Mouse (Mus musculus) thymus, adult 2 months (tissue): ENCODE results near the gene Gm10309.

Experiments used
- CTCF ChIP-seq: fragments of 200-500 bp; IDR thresholded peaks from 2 replicates; pipeline ENCODE4 v1.5.1; 2012; ENCODE audit warnings: mild to moderate bottlenecking, control low read depth, low read length, moderate library complexity, borderline replicate concordance; ENCODE audit not compliant: control insufficient read depth, poor library complexity, insufficient read depth; ENCODE audit errors: extremely low read depth
- POLR2A ChIP-seq: fragments of 200-500 bp; IDR thresholded peaks from 2 replicates; pipeline ENCODE4 v1.6.1; 2012; ENCODE audit warnings: mild to moderate bottlenecking, low read length, control low read depth, moderate library complexity; ENCODE audit not compliant: control insufficient read depth, poor library complexity, insufficient read depth; ENCODE audit errors: extremely low read depth

DNA sequence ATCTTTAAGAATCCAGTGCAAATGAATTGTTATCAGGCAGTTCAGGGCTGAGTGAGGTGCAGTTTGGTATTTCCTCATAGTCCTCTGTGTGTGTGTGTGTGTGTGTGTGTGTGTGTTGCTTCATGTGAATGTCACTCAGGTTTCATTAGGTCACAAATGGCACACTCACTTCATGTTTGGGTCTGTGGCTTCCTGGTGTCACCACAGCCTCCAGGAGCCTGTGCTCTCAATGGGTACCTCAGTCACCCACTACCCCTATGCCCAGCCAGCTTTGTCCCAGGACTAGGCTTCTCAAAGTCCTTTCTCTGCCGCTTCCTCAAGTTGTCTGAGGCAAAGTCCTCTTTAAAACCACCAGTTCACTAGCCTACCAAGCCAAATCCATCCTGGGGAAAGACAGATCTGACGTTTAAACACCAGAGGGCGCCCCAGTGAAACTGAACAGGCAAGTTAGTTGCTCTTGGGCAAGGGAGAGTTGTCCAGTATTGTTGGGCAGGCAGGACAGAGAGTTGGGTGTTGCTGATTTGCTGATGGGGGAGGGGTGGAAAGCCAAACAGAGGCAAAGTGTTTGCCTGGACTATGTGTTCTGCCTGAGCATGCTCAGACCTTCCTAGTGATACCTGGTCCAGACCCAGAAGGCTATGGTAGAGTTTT is 20.8 kb downstream of the Gm10309 start:
- TF ChIP-seq CTCF, result no peak
- no peak for TF ChIP-seq POLR2A
